Mouse (Mus musculus): ENCODE measurements at regions not wholly inside any gene's neighbourhood (a gene's known extent, or its start where the extent isn't known, plus 50 kb on each side); places are given as distances from the start of the nearest gene placed in this dataset.

DNA sequence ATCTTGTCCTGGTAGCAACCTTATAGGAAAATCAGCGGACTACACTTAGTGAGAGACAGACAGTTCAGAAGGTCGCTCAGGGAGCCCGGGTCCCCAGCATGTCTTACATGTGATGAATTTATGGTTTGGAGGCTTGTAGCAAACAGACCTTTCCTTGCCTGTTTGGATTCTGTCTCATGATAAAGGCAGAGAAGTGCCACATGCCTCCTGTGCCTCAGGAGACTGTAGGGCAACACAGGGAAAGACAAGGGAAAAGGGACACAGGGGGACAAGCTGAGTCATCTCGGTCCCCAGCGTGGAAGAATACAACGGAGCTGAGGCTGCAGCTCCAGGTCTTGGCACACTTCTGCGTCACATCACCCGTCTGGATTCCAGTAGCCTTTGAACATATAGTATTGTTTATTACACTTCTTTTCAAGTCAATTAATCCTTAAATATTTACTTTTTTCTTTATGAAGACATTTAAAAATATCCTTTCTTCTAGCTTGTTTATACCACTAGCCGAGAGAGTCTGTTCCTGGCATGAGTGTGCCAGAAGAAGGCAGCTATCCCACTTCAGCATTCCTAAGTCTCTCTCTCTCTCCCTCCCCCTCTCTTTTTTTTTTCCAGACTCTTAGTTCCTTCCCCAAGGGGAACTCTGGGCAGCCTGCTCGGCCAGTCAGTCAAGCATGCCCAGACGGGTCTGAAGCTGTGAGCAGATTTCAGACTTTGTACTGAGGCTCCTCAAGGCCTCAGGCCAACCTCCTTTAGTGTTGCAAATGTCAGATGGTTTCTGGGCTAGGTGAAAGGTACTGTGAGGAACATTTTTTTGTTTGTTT is 97.9 kb upstream of the Barx2 start:
- no peaks in the 10 kb centered on the region for H3K27me3 ChIP-seq (replicated peaks)
- H3K9me3 ChIP-seq (replicated peaks): no peaks in the 10 kb centered on the region
- H3K27ac ChIP-seq: no peak overlapping the region
- no peaks in the 10 kb centered on the region for H3K36me3 ChIP-seq
- 56% methylated on average over 11 of the region's 11 CpGs for WGBS (ENCODE audit: insufficient replicate concordance)
- no peaks in the 10 kb centered on the region for H3K4me1 ChIP-seq
- no peak overlapping the region for H3K4me3 ChIP-seq
- no peak overlapping the region for H3K9ac ChIP-seq
- no peak overlapping the region for H3K4me2 ChIP-seq
- ATAC-seq: no peak

DNA sequence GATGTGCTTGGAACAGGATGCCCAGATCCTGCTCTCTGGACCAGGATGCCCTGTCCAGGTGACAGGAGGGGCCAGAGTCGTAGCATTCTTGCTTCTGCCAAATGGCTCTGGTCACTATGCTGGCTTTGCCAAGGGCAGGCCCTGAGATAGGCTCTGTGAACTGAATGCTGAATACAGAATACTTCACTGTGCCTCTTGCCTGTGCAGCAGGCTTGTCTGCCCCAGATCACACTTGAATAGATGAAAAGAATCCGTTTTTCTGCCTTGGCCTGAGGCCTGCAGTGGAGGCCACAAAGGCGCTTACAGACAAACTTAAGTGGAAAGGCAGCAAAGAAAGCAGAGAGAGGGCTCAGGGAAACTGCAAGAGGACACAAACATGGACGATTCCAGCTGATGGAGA is 99.7 kb upstream of the Arhgap32 start:
- no peaks in the 10 kb centered on the region for H3K27me3 ChIP-seq (replicated peaks)
- WGBS (ENCODE audit: insufficient replicate concordance): 50% methylated on average over 4 of the region's 4 CpGs
- H3K9ac ChIP-seq: no peak overlapping the region
- H3K4me3 ChIP-seq: no peak overlapping the region
- H3K27ac ChIP-seq: no peak overlapping the region
- no peaks in the 10 kb centered on the region for H3K36me3 ChIP-seq
- no peak for ATAC-seq
- no peak overlapping the region for H3K4me2 ChIP-seq
- no peaks in the 10 kb centered on the region for H3K9me3 ChIP-seq (replicated peaks)
- H3K4me1 ChIP-seq: no peaks in the 10 kb centered on the region

DNA sequence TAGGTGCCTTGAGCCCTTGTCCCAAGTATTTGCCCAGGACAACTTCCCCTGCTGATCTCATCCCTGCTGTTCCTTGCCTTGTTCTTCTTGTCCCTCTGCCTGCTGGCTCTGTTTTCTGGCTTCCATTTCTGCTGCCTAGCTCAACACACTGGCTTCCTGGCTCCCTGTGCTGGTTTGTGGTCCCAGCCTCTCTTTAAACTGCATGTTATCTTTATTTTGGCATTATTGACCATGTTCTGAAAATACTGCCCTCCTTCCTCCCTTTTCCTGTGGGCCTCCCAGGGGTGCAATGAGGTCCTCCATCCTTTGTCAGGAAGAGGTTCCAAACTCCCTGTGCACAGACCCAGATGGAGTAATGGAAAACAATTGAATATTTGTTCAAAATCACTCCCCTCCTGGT is 97.9 kb upstream of the Arhgap32 start:
- H3K4me2 ChIP-seq: no peak overlapping the region
- H3K27me3 ChIP-seq (replicated peaks): no peaks in the 10 kb centered on the region
- no peak for ATAC-seq
- H3K9ac ChIP-seq: no peak overlapping the region
- no peak overlapping the region for H3K27ac ChIP-seq
- no peak overlapping the region for H3K4me3 ChIP-seq
- H3K9me3 ChIP-seq (replicated peaks): no peaks in the 10 kb centered on the region
- H3K36me3 ChIP-seq: no peaks in the 10 kb centered on the region
- no peaks in the 10 kb centered on the region for H3K4me1 ChIP-seq

DNA sequence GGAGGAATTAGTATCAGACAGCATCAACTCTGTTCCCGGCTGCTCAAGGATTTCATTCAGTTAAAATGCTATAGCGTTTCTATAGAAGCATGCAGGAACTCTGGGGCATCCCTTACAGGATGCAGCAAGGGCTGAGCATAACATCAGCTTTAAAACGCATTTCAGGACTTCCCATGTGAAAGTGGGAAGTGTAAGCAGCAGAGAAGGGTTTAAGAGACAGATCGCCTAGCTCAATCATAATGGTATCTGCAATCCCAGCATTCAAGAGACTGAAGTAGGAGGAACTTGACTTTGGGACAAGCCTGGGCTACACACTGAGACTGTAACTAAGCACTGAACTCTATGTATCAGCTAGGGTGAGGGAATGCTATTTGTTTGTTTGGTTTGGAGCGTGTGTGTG is 96.2 kb upstream of the Arhgap32 start:
- Histone ChIP-seq H3K4me1 (no peaks in the 10 kb centered on the region), H3K27me3 (replicated peaks) (no peaks in the 10 kb centered on the region), H3K9me3 (replicated peaks) (no peaks in the 10 kb centered on the region), H3K4me3 (no peak overlapping the region), H3K36me3 (no peaks in the 10 kb centered on the region), H3K4me2 (no peak overlapping the region), H3K27ac (no peak overlapping the region), H3K9ac (no peak overlapping the region)
- 65% methylated on average over 5 of the region's 5 CpGs for WGBS (ENCODE audit: insufficient replicate concordance)
- ATAC-seq: no peak

DNA sequence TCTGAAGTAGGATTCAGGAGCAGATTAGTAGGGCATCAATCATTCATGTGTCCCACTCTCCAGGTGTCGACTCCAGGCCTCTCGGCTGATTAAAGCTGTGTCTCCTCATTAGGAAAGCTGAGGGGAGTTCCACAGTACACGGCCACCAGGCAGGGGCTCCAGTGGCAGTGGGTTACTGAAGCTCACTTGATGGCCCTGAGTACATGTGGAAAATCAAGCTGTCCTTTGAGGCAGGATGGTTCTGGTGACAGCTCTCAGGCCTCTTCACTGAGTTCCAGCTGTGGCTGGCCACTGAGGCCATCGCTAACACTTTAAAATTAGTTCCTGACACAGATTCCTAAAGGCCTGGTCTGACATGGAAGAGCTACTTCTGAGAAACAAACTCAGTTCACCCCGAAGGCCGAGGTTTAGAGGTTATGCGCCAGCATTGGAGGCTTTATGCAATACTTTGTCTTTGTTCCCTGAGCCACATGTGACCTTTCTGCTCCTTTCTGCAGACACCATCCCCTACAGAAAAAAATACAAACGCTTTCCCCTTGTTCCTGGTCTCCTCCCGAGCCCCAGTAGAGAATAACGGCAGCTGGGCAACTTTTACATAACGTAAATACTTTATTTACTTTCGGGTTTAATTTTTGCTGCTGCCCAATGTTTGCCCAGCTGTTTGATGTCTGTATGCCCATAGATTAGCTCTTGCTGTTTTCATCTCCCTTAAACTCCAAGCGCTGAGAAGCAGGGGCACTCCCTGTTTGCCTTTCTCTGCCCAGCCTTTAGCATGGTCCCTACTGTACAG is 94.8 kb upstream of the Arhgap32 start:
- Histone ChIP-seq H3K27ac (no peak overlapping the region), H3K9me3 (replicated peaks) (no peaks in the 10 kb centered on the region), H3K36me3 (no peaks in the 10 kb centered on the region), H3K9ac (no peak overlapping the region), H3K4me3 (no peak overlapping the region), H3K4me1 (no peaks in the 10 kb centered on the region), H3K27me3 (replicated peaks) (no peaks in the 10 kb centered on the region), H3K4me2 (no peak overlapping the region)
- ATAC-seq: no peak
- WGBS (ENCODE audit: insufficient replicate concordance): 51% methylated on average over 13 of the region's 13 CpGs

DNA sequence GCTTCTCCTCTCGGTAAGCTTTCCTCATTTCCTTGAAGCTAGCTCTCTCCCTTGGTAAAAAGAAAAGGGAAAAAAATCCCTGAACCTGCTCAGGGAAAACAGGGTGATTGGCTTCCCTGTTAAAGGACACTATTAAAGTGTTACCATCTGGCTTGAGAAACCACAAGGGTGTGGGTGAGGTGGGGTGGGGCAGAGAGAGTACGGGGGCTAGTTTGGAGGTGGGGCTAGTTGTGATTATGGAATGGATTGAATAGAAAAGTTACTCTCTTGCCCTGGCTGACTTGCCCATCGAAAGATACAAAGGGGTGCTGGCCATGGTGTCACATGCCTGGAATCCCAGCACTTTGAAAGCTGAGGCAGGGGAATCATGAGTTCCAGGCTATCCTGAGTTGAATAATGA is 94.2 kb upstream of the Arhgap32 start:
- ATAC-seq: no peak
- H3K27ac ChIP-seq: no peak overlapping the region
- H3K27me3 ChIP-seq (replicated peaks): no peaks in the 10 kb centered on the region
- H3K4me3 ChIP-seq: no peak overlapping the region
- H3K4me2 ChIP-seq: no peak overlapping the region
- H3K36me3 ChIP-seq: no peaks in the 10 kb centered on the region
- 37% methylated on average over 3 of the region's 3 CpGs for WGBS (ENCODE audit: insufficient replicate concordance)
- H3K4me1 ChIP-seq: no peaks in the 10 kb centered on the region
- H3K9ac ChIP-seq: no peak overlapping the region
- H3K9me3 ChIP-seq (replicated peaks): no peaks in the 10 kb centered on the region

DNA sequence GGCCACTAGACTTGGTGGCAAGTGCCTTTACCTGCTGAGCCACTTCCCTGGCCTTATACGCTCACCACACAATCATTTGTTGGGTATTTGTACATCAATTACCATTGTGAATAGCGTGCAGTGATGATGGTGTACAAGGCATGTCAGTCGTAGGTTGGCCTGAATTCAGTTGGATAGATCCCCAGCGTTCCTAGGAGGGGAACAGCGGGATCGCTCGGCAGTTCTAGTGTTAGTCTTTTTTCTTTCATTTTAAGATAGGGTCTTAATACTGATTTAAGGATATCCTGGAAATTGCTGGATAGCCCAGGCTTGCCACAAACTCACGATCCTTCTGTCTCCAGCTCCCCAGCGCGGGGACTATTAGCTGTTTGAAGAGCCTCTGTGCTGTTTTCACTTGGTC is 92.9 kb upstream of the Arhgap32 start:
- Histone ChIP-seq H3K4me3 (no peak overlapping the region), H3K9ac (no peak overlapping the region), H3K36me3 (no peaks in the 10 kb centered on the region), H3K9me3 (replicated peaks) (no peaks in the 10 kb centered on the region), H3K27me3 (replicated peaks) (no peaks in the 10 kb centered on the region), H3K4me2 (no peak overlapping the region), H3K4me1 (no peaks in the 10 kb centered on the region), H3K27ac (no peak overlapping the region)
- ATAC-seq: no peak
- 78% methylated on average over 10 of the region's 10 CpGs for WGBS (ENCODE audit: insufficient replicate concordance)

DNA sequence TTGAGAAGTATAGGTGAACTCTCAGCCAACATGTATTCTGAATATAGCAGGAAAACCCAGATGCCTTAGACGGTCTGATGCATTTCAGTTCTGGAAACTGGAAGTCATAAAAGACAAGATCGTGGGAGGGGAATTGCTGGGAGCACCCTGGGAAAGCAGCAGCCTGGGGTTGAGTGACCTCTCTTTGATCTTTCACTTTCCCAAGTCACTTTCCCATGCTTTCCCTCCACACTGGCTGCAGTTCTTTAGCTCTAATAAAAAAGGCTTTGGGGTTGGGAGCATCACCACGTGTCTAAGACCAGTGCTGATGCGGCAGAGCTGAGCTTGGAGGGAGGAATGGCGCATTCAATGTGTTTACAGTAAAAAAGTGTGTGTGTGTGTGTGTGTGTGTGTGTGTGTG is 91.2 kb upstream of the Arhgap32 start:
- no peak overlapping the region for H3K4me3 ChIP-seq
- WGBS (ENCODE audit: insufficient replicate concordance): 59% methylated on average over 5 of the region's 5 CpGs
- peaks cover 6% of the 10 kb centered on the region for H3K27me3 ChIP-seq (replicated peaks)
- H3K9ac ChIP-seq: no peak overlapping the region
- no peak for ATAC-seq
- no peak overlapping the region for H3K27ac ChIP-seq
- H3K36me3 ChIP-seq: no peaks in the 10 kb centered on the region
- no peaks in the 10 kb centered on the region for H3K4me1 ChIP-seq
- H3K9me3 ChIP-seq (replicated peaks): no peaks in the 10 kb centered on the region
- no peak overlapping the region for H3K4me2 ChIP-seq

DNA sequence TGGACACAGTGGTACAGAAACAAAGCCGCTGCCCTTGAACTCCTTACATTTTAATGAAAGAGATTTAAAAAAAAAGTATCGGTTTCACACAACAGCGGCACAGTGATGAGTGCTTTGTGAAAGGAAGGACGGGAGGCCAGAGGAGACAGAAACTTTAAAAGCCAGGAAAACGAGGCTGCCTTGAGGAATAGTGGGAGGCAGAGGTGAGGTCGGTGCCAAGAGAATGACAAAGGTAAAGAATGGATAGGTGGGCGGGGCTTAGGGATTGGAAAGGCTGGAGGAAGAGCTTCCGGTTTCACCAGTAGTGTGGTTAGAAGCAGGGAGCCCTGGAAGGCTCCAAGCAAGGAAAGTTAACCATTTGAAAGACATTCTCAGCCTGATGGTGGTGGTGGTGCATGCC is 88.0 kb upstream of the Arhgap32 start:
- Histone ChIP-seq H3K4me1 (0 out of 2 replicates have a peak, but pooled peaks cover 6% of the 10 kb centered on the region), H3K4me2 (no peak overlapping the region), H3K36me3 (no peaks in the 10 kb centered on the region), H3K4me3 (no peak overlapping the region), H3K9ac (no peak overlapping the region), H3K9me3 (replicated peaks) (no peaks in the 10 kb centered on the region), H3K27ac (no peak overlapping the region), H3K27me3 (replicated peaks) (peaks cover 35% of the 10 kb centered on the region)
- no peak for ATAC-seq
- WGBS (ENCODE audit: insufficient replicate concordance): 30% methylated on average over 8 of the region's 8 CpGs

DNA sequence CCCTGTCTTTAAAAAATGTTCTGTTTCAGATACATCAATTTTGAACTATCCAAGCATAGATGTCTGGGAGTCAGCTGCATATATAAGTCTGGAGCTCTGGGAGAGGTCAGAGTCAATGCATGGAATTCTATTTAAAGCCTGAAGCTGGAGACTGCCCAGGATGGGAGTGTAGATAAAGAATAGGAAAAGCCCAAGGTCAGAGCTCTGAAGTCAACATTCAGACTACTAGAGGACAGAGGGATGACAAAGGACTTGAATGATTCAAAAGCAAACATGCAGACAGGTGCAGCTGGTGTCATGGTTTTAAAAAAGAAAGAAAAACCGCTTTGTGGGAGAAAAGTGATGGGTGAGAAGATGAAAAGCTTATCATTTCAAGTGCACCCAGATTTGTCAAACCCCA is 86.9 kb upstream of the Arhgap32 start:
- Histone ChIP-seq H3K4me2 (no peak overlapping the region), H3K27me3 (replicated peaks) (peaks cover 45% of the 10 kb centered on the region), H3K36me3 (no peaks in the 10 kb centered on the region), H3K9me3 (replicated peaks) (no peaks in the 10 kb centered on the region), H3K9ac (no peak overlapping the region), H3K4me1 (0 out of 2 replicates have a peak, but pooled peaks cover 6% of the 10 kb centered on the region), H3K27ac (no peak overlapping the region), H3K4me3 (no peak overlapping the region)
- ATAC-seq: no peak
- WGBS (ENCODE audit: insufficient replicate concordance): 45% methylated on average over 1 of the region's 1 CpGs

DNA sequence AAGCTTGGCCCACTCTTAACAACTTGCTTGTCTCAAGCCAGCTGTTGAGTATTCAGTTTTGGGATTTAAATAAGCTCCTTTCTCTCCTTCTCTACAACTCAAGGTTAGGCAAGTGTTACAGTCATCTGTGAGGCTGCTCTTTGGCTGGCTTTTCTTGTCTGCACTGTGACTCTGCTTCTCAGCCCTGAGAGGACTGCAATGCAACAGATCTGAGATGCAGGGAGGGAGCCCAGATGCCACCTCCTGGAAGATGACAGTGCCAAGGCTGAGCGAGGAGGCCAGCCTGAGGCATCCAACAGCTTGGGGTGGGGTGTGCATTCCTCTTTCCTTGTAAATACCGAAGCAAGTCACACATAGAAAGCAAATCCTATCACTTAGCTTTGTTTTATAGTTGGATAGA is 86.2 kb upstream of the Arhgap32 start:
- no peak overlapping the region for H3K9ac ChIP-seq
- H3K27me3 ChIP-seq (replicated peaks): peaks cover 53% of the 10 kb centered on the region
- no peak overlapping the region for H3K4me3 ChIP-seq
- H3K9me3 ChIP-seq (replicated peaks): no peaks in the 10 kb centered on the region
- 0 out of 2 replicates have a peak, but pooled peaks cover 6% of the 10 kb centered on the region for H3K4me1 ChIP-seq
- H3K4me2 ChIP-seq: no peak overlapping the region
- no peaks in the 10 kb centered on the region for H3K36me3 ChIP-seq
- no peak for ATAC-seq
- no peak overlapping the region for H3K27ac ChIP-seq
- 50% methylated on average over 2 of the region's 2 CpGs for WGBS (ENCODE audit: insufficient replicate concordance)

DNA sequence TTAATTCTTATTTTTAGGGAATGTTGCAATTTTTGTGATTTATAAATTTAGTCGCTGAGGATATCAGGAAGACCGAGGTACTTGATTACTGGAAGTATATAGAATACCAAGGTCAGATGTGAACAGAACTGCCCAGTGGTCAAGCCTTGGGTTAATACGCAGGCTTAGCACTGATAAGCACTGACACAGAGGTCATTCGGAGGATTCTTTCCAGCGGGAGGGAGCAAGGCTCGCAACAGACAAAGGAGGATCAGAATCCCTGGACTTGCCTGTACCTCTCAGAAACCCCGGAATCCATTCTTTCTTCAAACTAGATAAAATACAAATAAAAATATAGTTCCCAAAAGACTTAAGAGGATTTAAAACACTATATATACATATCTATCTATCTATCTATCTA is 85.7 kb upstream of the Arhgap32 start:
- Histone ChIP-seq H3K4me1 (0 out of 2 replicates have a peak, but pooled peaks cover 6% of the 10 kb centered on the region), H3K9ac (no peak overlapping the region)

More for the DNA sequence above, 85.7 kb upstream of the Arhgap32 start:
- Histone ChIP-seq H3K4me2 (no peak overlapping the region), H3K4me3 (no peak overlapping the region), H3K9me3 (replicated peaks) (no peaks in the 10 kb centered on the region), H3K27me3 (replicated peaks) (peaks cover 57% of the 10 kb centered on the region), H3K36me3 (no peaks in the 10 kb centered on the region), H3K27ac (no peak overlapping the region)
- WGBS (ENCODE audit: insufficient replicate concordance): 60% methylated on average over 7 of the region's 7 CpGs
- no peak for ATAC-seq

All from liver, embryonic 12.5 days (tissue).